Mouse (Mus musculus) midbrain, embryonic 14.5 days (tissue): ENCODE measurements at regions not wholly inside any gene's neighbourhood (a gene's known extent, or its start where the extent isn't known, plus 50 kb on each side); places are given as distances from the start of the nearest gene placed in this dataset.

ENCODE experiments used
- ATAC-seq: fragments of 200-750 bp; cut with Nextera tagmentation; 2 replicates; pipeline ENCODE4 v1.8.0; 2017; ENCODE audit warnings: moderate number of reproducible peaks, moderate library complexity; ENCODE audit not compliant: low FRiP score, low TSS enrichment
- DNase-seq: peaks from one replicate; pipeline ENCODE4 v3.0.0-alpha.2; 2015
- H3K27ac ChIP-seq: fragments of 300-500 bp; sonication (generic); replicated peaks from 2 replicates; pipeline ENCODE4 v1.5.1; 2014; ENCODE audit warnings: mild to moderate bottlenecking, low read depth, low read length, moderate library complexity
- H3K27me3 ChIP-seq: fragments of 300-500 bp; sonication (generic); 2 replicates; pipeline ENCODE4 v1.6.1; 2014; ENCODE audit warnings: low read length, control low read depth, mixed read lengths; ENCODE audit not compliant: control insufficient read depth, insufficient read depth
- H3K36me3 ChIP-seq: fragments of 300-500 bp; sonication (generic); 2 replicates; pipeline ENCODE4 v1.6.1; 2014; ENCODE audit warnings: low read length, control low read depth; ENCODE audit not compliant: control insufficient read depth, insufficient read depth
- H3K4me1 ChIP-seq: fragments of 300-500 bp; sonication (generic); 2 replicates; pipeline ENCODE4 v1.6.1; 2014; ENCODE audit warnings: mild to moderate bottlenecking, antibody characterized with exemption, low read length, control low read depth; ENCODE audit not compliant: control insufficient read depth, insufficient read depth
- H3K4me2 ChIP-seq: fragments of 300-500 bp; sonication (generic); 2 replicates; pipeline ENCODE4 v1.6.1; 2014; ENCODE audit warnings: mild to moderate bottlenecking, low read length, moderate library complexity
- H3K4me3 ChIP-seq: fragments of 300-500 bp; sonication (generic); replicated peaks from 2 replicates; pipeline ENCODE4 v1.5.1; 2014; ENCODE audit warnings: low read depth, low read length
- H3K9ac ChIP-seq: fragments of 300-500 bp; sonication (generic); replicated peaks from 2 replicates; pipeline ENCODE4 v1.6.1; 2014; ENCODE audit warnings: mild to moderate bottlenecking, low read length, moderate library complexity
- H3K9me3 ChIP-seq: fragments of 300-500 bp; sonication (generic); 2 replicates; pipeline ENCODE4 v1.6.1; 2016; ENCODE audit warnings: low read length, control low read depth, mixed read lengths; ENCODE audit not compliant: control insufficient read depth
- WGBS: fragments of 180-500 bp; shearing (Covaris S2); extraction: QIAGEN DNeasy Blood & Tissue Kit; methylation state at CpG from one replicate; pipeline ENCODE4 v1.1.7; 2014; 5-methylcytosine and 5-hydroxymethylcytosine counted together

DNA sequence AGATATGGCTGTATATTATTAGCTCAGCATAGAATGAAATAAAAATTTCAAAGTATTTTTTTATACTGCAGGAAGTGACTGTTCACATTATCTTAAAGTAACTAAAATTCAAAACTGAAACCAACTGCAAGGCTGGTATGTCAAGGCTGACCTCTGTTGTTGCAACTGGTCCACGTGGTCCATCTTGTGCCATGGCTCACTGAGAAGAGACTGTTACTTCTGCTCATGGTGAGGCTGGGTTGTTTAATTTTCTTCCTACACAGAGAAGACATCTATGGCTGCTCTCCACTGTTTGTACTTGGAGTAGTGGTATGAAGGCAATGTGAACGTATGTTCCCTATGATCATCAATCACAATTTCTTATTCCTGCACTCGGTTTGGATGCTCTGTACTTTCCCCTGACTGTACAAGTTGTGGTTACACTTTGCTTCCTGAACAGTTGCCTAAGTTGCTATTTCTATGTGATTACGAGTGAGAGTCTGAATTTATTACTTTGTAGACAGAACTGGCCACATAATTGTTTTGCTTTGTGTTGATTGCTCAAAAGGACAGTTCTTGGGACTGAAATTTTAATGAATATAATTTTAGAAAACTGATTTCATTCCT is 946.1 kb downstream of the Trim52 start:
- Histone ChIP-seq H3K9ac (no peak overlapping the region), H3K4me3 (no peak overlapping the region), H3K36me3 (no peaks in the 10 kb centered on the region), H3K4me1 (no peaks in the 10 kb centered on the region), H3K27ac (no peak overlapping the region), H3K27me3 (no peaks in the 10 kb centered on the region), H3K4me2 (no peak overlapping the region), H3K9me3 (no peaks in the 10 kb centered on the region)
- DNase-seq (no peak), ATAC-seq (no peak)
- 89% methylated on average over 4 of the region's 4 CpGs for WGBS

DNA sequence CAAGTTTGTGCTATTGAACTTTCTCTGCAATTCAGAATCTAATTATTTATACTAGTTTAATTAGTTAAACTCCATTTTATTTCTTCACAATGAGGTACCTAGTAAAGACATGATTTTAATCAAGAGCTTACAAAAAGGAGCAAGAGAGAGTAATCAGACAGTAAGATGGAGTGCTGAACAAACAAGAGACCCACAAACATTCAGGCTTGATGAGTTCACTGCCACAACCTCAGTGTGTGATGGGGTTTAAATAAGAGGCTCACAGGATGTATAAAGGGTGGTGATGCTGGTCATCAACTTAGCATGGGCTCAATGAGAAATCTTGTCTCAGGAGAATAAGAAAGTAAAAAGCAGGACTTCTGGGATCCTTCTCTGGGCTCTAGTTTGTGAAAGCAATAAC is 962.6 kb downstream of the Trim52 start:
- Histone ChIP-seq H3K9me3 (no peaks in the 10 kb centered on the region), H3K9ac (no peak overlapping the region), H3K4me3 (no peak overlapping the region), H3K4me1 (no peaks in the 10 kb centered on the region), H3K27ac (no peak overlapping the region), H3K27me3 (no peaks in the 10 kb centered on the region), H3K4me2 (no peak overlapping the region), H3K36me3 (no peaks in the 10 kb centered on the region)
- no peak for ATAC-seq
- no peak for DNase-seq

DNA sequence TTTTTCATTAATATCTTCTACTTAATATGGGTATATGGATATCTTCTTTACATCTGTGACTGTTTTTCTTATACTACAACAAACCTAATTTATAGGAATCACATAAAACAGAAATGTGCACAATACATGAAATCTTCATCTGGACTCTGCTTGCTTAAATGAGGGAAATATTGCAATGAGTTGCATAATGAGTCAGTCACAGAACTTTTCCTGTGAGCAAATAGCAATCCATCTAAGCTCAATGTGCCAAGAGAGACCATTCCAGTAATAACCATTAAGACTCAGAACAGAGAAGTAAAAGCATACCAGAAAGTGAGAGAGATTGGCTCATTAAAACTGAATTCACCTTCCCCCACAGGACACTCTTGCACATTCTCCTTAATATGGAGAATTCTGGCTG is 974.4 kb downstream of the Trim52 start:
- no peak overlapping the region for H3K4me2 ChIP-seq
- H3K36me3 ChIP-seq, result no peaks in the 10 kb centered on the region
- H3K4me3 ChIP-seq, result no peak overlapping the region
- H3K9ac ChIP-seq, result no peak overlapping the region
- no peak for ATAC-seq
- no peak for DNase-seq
- H3K4me1 ChIP-seq, result no peaks in the 10 kb centered on the region
- no peaks in the 10 kb centered on the region for H3K27me3 ChIP-seq
- H3K9me3 ChIP-seq, result no peaks in the 10 kb centered on the region
- no peak overlapping the region for H3K27ac ChIP-seq
